Mouse (Mus musculus) heart, adult 11 months (tissue): Measurements from ENCODE around the gene Chd2.

Experiments used
- DNase-seq: peaks from one replicate; pipeline ENCODE4 v3.0.0; 2022

The Chd2 gene

GRCm38 (mm10) chr7:73434336-73434677 is 107.3 kb downstream of the Chd2 start:
- DNase-seq: peak; percentile 80

GRCm38 (mm10) chr7:73433637-73434335 is 107.8 kb downstream of the Chd2 start:
- peak; percentile 81 for DNase-seq

- peak; percentile 84 for DNase-seq
Observed at GRCm38 (mm10) chr7:73428525-73428924, 113.1 kb downstream of the Chd2 start.

GRCm38 (mm10) chr7:73427794-73428193 is 113.8 kb downstream of the Chd2 start:
- DNase-seq: peak; percentile 83

- peak; percentile 85 for DNase-seq
Observed at GRCm38 (mm10) chr7:73426752-73427386, 114.8 kb downstream of the Chd2 start.

GRCm38 (mm10) chr7:73426235-73426634 is 115.4 kb downstream of the Chd2 start:
- peak; percentile 91 for DNase-seq

- no peak for DNase-seq
Observed at GRCm38 (mm10) chr7:73425451-73425850, 116.2 kb downstream of the Chd2 start.

GRCm38 (mm10) chr7:73424705-73425104 is 116.9 kb downstream of the Chd2 start:
- DNase-seq: peak; percentile 96

GRCm38 (mm10) chr7:73424243-73424642 is 117.4 kb downstream of the Chd2 start:
- DNase-seq: peak; percentile 89

- DNase-seq: peak; percentile 94
Observed at GRCm38 (mm10) chr7:73423236-73423635, 118.4 kb downstream of the Chd2 start.

- DNase-seq: peak; percentile 96
Observed at GRCm38 (mm10) chr7:73422223-73423113, 119.2 kb downstream of the Chd2 start.

- DNase-seq: peak; percentile 89
Observed at GRCm38 (mm10) chr7:73421278-73422015, 120.2 kb downstream of the Chd2 start.

GRCm38 (mm10) chr7:73420827-73421226 is 120.8 kb downstream of the Chd2 start:
- DNase-seq: peak; percentile 84

GRCm38 (mm10) chr7:73419375-73419774 is 122.3 kb downstream of the Chd2 start:
- DNase-seq: peak; percentile 93

- DNase-seq: no peak
Observed at GRCm38 (mm10) chr7:73414192-73414591, 127.4 kb downstream of the Chd2 start.

GRCm38 (mm10) chr7:73412419-73412818 is 129.2 kb downstream of the Chd2 start:
- peak; percentile 94 for DNase-seq

- DNase-seq: no peak
Observed at GRCm38 (mm10) chr7:73411986-73412385, 129.6 kb downstream of the Chd2 start.

- no peak for DNase-seq
Observed at GRCm38 (mm10) chr7:73411523-73411922, 130.1 kb downstream of the Chd2 start.

- no peak for DNase-seq
Observed at GRCm38 (mm10) chr7:73405550-73405949, 136.1 kb downstream of the Chd2 start.

- no peak for DNase-seq
Observed at GRCm38 (mm10) chr7:73403538-73403937, 138.1 kb downstream of the Chd2 start.

GRCm38 (mm10) chr7:73402671-73403070 is 139.0 kb downstream of the Chd2 start:
- DNase-seq: no peak

- no peak for DNase-seq
Observed at GRCm38 (mm10) chr7:73402106-73402505, 139.5 kb downstream of the Chd2 start.
